Mouse (Mus musculus): Measurements from ENCODE around the gene Plscr4.

GRCm38 (mm10) chr9:92484710-92485267 is 27.6 kb downstream of the Plscr4 start:
- TF ChIP-seq CTCF (IDR thresholded peaks at IDR 0.05; ENCODE audit: low read depth, low read length): no peak
- no peak for TF ChIP-seq POLR2A (IDR thresholded peaks at IDR 0.05; ENCODE audit: borderline replicate concordance, low read depth, low read length)
